Mouse (Mus musculus) kidney, adult 2 months (tissue): Measurements from ENCODE around the gene Hapln3.

Experiments
- CTCF ChIP-seq: fragments of 200-500 bp; conservative IDR thresholded peaks from 2 replicates; pipeline ENCODE4 v1.5.1; 2011; ENCODE audit warnings: low read depth, mild to moderate bottlenecking, control low read depth, low read length, moderate library complexity, mixed read lengths; ENCODE audit not compliant: insufficient read depth, insufficient read length
- POLR2A ChIP-seq: fragments of 200-500 bp; IDR thresholded peaks from one replicate; pipeline ENCODE4 v1.6.1; 2011; ENCODE audit warnings: low read depth, low read length, control low read depth

DNA sequence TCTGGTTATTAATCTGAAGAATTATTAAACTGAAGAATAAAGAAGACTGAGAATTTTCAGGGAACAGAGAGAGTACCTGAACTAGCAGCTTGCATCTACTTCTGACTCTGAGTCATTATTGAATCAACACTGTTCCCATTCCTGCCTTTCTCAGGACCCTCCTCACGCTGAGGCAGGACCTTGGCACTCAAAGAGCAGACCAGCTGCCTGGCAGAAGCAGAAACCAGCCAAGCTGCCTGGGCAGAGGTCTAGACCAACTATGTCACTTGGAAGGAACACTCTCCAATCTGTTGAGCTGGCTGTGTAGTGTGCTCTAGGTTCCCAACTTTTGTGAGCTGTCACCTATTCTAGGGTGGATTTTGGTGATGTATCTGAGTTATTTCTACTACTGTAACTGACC, 28.6 kb upstream of the Hapln3 start:
- TF ChIP-seq CTCF (no peak), POLR2A (no peak)
